Mouse (Mus musculus): ENCODE data around the gene Rxfp3.

- TF ChIP-seq ZNF384 (IDR thresholded peaks at IDR 0.05; ENCODE audit: low read depth, low read length): no peak
- no peak for TF ChIP-seq ZC3H11A (IDR thresholded peaks at IDR 0.05; ENCODE audit: borderline replicate concordance, low read depth, low read length)
- TF ChIP-seq CHD2 (IDR thresholded peaks at IDR 0.05; ENCODE audit: low read depth, low read length): no peak
- no peak for TF ChIP-seq HCFC1 (IDR thresholded peaks at IDR 0.05; ENCODE audit: borderline replicate concordance, insufficient read depth, low read length)
- no peak for TF ChIP-seq MAFK (IDR thresholded peaks at IDR 0.05; ENCODE audit: insufficient read depth, low read depth, low read length)
Observed at GRCm38 (mm10) chr15:11042828-11043227, 5.0 kb upstream of the Rxfp3 start.
